Mouse (Mus musculus): ENCODE results near the gene Zfp668. TPM values are rescaled to one million over a fixed set of nuclear protein-coding genes. Genes with fewer than 3 reads are reported as not detected.

The Zfp668 gene
- 6.5 and 6.6 TPM in 2 replicates for polyA plus RNA-seq (2015; fragmentation: Nextera tagmentation; extraction: Ambion mirVana)

- ATAC-seq (ENCODE audit: low FRiP score, low TSS enrichment) (peak; percentile 79), DNase-seq (ENCODE audit: low spot score) (peak; percentile 92)
- H3K27me3 ChIP-seq (ENCODE audit: control insufficient read depth, insufficient read depth, low read length): no peaks in the 10 kb centered on the region
- TF ChIP-seq CTCF (IDR thresholded peaks at IDR 0.05; ENCODE audit: low read depth) (no peak; the same call in 1 of the 2 replicates), EP300 (optimal IDR thresholded peaks at IDR 0.05) (peak; percentile 67)
- H3K36me3 ChIP-seq (ENCODE audit: control insufficient read depth, insufficient read depth, low read length): peaks cover 28% of the 10 kb centered on the region
- WGBS: 0% methylated on average over 60 of the region's 60 CpGs
- H3K9me3 ChIP-seq (ENCODE audit: control insufficient read depth, low read length): no peaks in the 10 kb centered on the region
- H3K4me2 ChIP-seq (replicated peaks; ENCODE audit: low read depth): peak within 1 kb of the TSS; percentile 68
- 0 out of 2 replicates have a peak, but pooled peaks cover 3% of the 10 kb centered on the region for H3K4me1 ChIP-seq (replicated peaks; ENCODE audit: control insufficient read depth, insufficient read depth)
- H3K9ac ChIP-seq (ENCODE audit: low read length): peak within 1 kb of the TSS; percentile 94
- peak within 1 kb of the TSS; percentile 97 for H3K4me3 ChIP-seq (ENCODE audit: low read depth, low read length)
- H3K27ac ChIP-seq (replicated peaks): peak within 1 kb of the TSS; percentile 97
Measured at GRCm38 (mm10) chr7:127876467-127877348, at the start of gene Zfp668. TSS of gene Zfp668 (minus strand) at chr7:127876828.

DNA sequence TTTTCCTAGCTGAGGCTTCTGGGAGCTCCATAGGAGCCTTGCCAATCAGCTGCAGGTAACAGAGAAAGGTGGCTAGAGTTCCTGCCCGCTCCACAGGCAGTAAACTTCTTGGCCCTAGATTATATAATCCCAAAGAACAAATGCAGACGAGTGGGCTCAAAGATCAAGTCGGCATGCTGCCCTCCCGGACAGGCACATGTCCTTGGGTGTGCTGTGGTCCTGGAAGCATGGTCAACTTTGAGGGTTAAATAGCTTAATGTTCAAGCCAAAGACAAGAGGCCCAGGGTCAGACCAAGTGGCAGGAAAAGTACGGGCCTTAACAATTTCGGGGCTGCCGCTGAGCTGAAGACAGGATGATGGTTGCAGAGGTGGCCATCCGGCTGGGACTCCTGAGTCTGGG is 49.4 kb upstream of the Zfp668 start:
- WGBS: 70% methylated on average over 8 of the region's 8 CpGs
- Histone ChIP-seq H3K27me3 (ENCODE audit: control insufficient read depth, insufficient read depth, low read length) (no peaks in the 10 kb centered on the region), H3K4me2 (replicated peaks; ENCODE audit: low read depth) (no peak overlapping the region), H3K4me3 (ENCODE audit: low read depth, low read length) (no peak overlapping the region), H3K4me1 (replicated peaks; ENCODE audit: control insufficient read depth, insufficient read depth) (no peaks in the 10 kb centered on the region; the same call in 1 of the 2 replicates), H3K9ac (ENCODE audit: low read length) (0 out of 2 replicates have a peak overlapping the region, but pooled peaks have one; percentile 38), H3K27ac (replicated peaks) (peak overlapping the region; percentile 95), H3K36me3 (ENCODE audit: control insufficient read depth, insufficient read depth, low read length) (peaks cover 3% of the 10 kb centered on the region; the same call in 1 of the 2 replicates), H3K9me3 (ENCODE audit: control insufficient read depth, low read length) (no peaks in the 10 kb centered on the region)
- no peak for ATAC-seq (ENCODE audit: low FRiP score, low TSS enrichment)
- TF ChIP-seq CTCF (IDR thresholded peaks at IDR 0.05; ENCODE audit: low read depth) (no peak), EP300 (optimal IDR thresholded peaks at IDR 0.05) (no peak)
- DNase-seq (ENCODE audit: low spot score): no peak

- Histone ChIP-seq H3K4me2 (replicated peaks; ENCODE audit: low read depth) (0 out of 2 replicates have a peak overlapping the region, but pooled peaks have one; percentile 8), H3K27me3 (ENCODE audit: control insufficient read depth, insufficient read depth, low read length) (no peaks in the 10 kb centered on the region), H3K27ac (replicated peaks) (peak overlapping the region; percentile 95), H3K4me3 (ENCODE audit: low read depth, low read length) (no peak overlapping the region), H3K9me3 (ENCODE audit: control insufficient read depth, low read length) (no peaks in the 10 kb centered on the region), H3K4me1 (replicated peaks; ENCODE audit: control insufficient read depth, insufficient read depth) (no peaks in the 10 kb centered on the region), H3K36me3 (ENCODE audit: control insufficient read depth, insufficient read depth, low read length) (peaks cover 3% of the 10 kb centered on the region; the same call in 1 of the 2 replicates), H3K9ac (ENCODE audit: low read length) (no peak overlapping the region)
- DNase-seq (ENCODE audit: low spot score) (peak; percentile 94), ATAC-seq (ENCODE audit: low FRiP score, low TSS enrichment) (peak; percentile 75)
- 54% methylated on average over 5 of the region's 5 CpGs for WGBS
- TF ChIP-seq CTCF (IDR thresholded peaks at IDR 0.05; ENCODE audit: low read depth) (peak; percentile 9; the same call in 1 of the 2 replicates), EP300 (optimal IDR thresholded peaks at IDR 0.05) (no peak)
Measured at GRCm38 (mm10) chr7:127925252-127925651, 48.6 kb upstream of the Zfp668 start.

- Histone ChIP-seq H3K4me1 (replicated peaks; ENCODE audit: control insufficient read depth, insufficient read depth) (no peaks in the 10 kb centered on the region), H3K27ac (replicated peaks) (peak overlapping the region; percentile 66), H3K36me3 (ENCODE audit: control insufficient read depth, insufficient read depth, low read length) (peaks cover 3% of the 10 kb centered on the region; the same call in 1 of the 2 replicates), H3K9ac (ENCODE audit: low read length) (no peak overlapping the region), H3K4me3 (ENCODE audit: low read depth, low read length) (no peak overlapping the region), H3K9me3 (ENCODE audit: control insufficient read depth, low read length) (no peaks in the 10 kb centered on the region), H3K4me2 (replicated peaks; ENCODE audit: low read depth) (no peak overlapping the region), H3K27me3 (ENCODE audit: control insufficient read depth, insufficient read depth, low read length) (no peaks in the 10 kb centered on the region)
- ATAC-seq (ENCODE audit: low FRiP score, low TSS enrichment): no peak
- no peak for TF ChIP-seq EP300 (optimal IDR thresholded peaks at IDR 0.05)
- no peak for TF ChIP-seq CTCF (IDR thresholded peaks at IDR 0.05; ENCODE audit: low read depth)
- WGBS: 66% methylated on average over 5 of the region's 5 CpGs
- DNase-seq (ENCODE audit: low spot score): no peak
Measured at GRCm38 (mm10) chr7:127923714-127924113, 47.1 kb upstream of the Zfp668 start.

DNA sequence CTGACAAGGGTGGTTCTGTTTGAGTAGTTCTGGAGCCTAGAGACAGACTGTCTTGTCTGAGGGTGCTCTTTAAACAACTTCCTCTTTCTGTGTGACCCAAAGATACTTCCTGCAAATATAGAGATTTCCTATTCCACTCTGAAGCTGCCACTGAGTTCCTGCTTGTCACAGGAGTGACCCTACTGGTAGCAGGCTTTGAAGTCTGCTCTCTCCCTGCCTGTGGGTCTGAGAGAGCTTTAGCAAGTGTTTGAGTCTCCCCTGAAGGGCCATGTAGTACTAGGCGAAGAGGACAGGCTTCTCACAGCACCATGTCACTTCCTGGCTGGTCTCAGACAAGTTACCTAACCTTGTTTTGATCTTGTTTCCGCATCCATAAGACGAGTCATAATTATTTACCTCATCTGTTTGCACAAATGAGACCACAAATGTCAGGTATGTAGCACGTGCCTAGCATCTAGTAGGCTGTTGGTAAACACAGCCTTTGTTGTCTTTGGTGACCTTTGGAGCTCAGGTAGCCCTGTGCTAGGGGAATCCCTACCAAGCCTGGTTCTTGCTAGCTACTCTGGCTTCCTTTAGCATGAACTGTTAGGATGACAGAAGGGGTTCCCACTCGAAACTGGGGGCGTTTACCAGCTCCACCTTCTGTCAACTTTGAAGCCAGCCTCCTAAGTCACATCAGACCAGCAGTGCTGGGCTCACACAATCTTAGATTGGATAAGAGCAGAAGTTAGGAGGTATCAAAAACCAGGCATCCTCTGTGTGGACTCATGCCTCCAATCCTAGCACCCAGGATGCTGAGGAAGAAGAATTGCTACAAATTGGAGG is 46.0 kb upstream of the Zfp668 start:
- ATAC-seq (ENCODE audit: low FRiP score, low TSS enrichment) (peak; percentile 35), DNase-seq (ENCODE audit: low spot score) (no peak)
- Histone ChIP-seq H3K36me3 (ENCODE audit: control insufficient read depth, insufficient read depth, low read length) (peaks cover 3% of the 10 kb centered on the region; the same call in 1 of the 2 replicates), H3K4me3 (ENCODE audit: low read depth, low read length) (no peak overlapping the region), H3K4me2 (replicated peaks; ENCODE audit: low read depth) (no peak overlapping the region), H3K4me1 (replicated peaks; ENCODE audit: control insufficient read depth, insufficient read depth) (no peaks in the 10 kb centered on the region), H3K27me3 (ENCODE audit: control insufficient read depth, insufficient read depth, low read length) (no peaks in the 10 kb centered on the region), H3K27ac (replicated peaks) (peak overlapping the region; percentile 66), H3K9ac (ENCODE audit: low read length) (no peak overlapping the region), H3K9me3 (ENCODE audit: control insufficient read depth, low read length) (no peaks in the 10 kb centered on the region)
- WGBS: 53% methylated on average over 6 of the region's 6 CpGs
- TF ChIP-seq CTCF (IDR thresholded peaks at IDR 0.05; ENCODE audit: low read depth): no peak
- no peak for TF ChIP-seq EP300 (optimal IDR thresholded peaks at IDR 0.05)

Data from stomach, postnatal 0 days (tissue).